Mouse (Mus musculus) liver, adult 2 months (tissue): Measurements from ENCODE around the gene Vcpkmt.

Source experiments
- CTCF ChIP-seq: fragments of 200-500 bp; IDR thresholded peaks from 2 replicates; pipeline ENCODE4 v1.5.1; 2011; ENCODE audit warnings: low read depth, low read length, control low read depth
- POLR2A ChIP-seq: fragments of 200-500 bp; IDR thresholded peaks from 2 replicates; pipeline ENCODE4 v1.6.1; 2011; ENCODE audit warnings: low read length, control low read depth; ENCODE audit not compliant: insufficient read depth; ENCODE audit errors: extremely low read depth

DNA sequence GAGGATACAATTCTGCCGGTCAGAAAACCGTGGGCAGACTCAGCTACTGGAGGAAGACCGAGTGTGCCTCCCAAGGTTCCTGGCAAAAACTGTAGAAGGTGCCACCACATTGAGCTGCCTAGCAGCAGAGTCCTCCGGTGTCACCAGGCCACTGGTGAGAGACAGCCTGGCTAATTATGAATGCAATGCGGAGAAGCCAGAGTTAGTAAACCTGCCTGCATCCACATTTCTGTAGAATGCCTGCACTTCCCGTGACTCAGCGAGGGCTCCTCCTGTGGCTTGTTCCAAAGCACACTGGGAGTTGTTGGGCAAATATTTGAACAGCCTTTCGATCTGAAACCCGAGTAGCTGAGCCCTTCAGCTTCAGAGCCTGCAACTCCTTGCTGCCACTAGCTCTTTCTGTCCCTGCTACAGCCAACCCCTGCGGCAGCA lies 45.6 kb downstream of the Vcpkmt start:
- TF ChIP-seq POLR2A (no peak), CTCF (no peak)
